Mouse (Mus musculus): ENCODE measurements around the gene Senp8. TPM values are rescaled to one million over a fixed set of nuclear protein-coding genes. Genes with fewer than 3 reads are reported as not detected.

Gene Senp8
- polyA plus RNA-seq, 1 experiment from 2014 or later: 12.4 TPM

GRCm38 (mm10) chr9:59735394-59735793 lies 15.1 kb downstream of the Senp8 start:
- Histone ChIP-seq H3K4me2 (no peak overlapping the region), H3K9ac (no peak overlapping the region), H3K9me3 (replicated peaks) (no peaks in the 10 kb centered on the region), H3K27ac (no peak overlapping the region), H3K27me3 (no peaks in the 10 kb centered on the region), H3K4me3 (no peak overlapping the region), H3K4me1 (0 out of 2 replicates have a peak, but pooled peaks cover 3% of the 10 kb centered on the region), H3K36me3 (ENCODE audit: poor library complexity, severe bottlenecking) (peaks cover 14% of the 10 kb centered on the region)
- ATAC-seq: no peak
- 79% methylated on average over 4 of the region's 4 CpGs for WGBS

GRCm38 (mm10) chr9:59733075-59733474 lies 17.4 kb downstream of the Senp8 start:
- no peak overlapping the region for H3K4me3 ChIP-seq
- WGBS: 81% methylated on average over 6 of the region's 6 CpGs

GRCm38 (mm10) chr9:59731136-59731535 lies 19.4 kb downstream of the Senp8 start:
- no peaks in the 10 kb centered on the region for H3K36me3 ChIP-seq (ENCODE audit: poor library complexity, severe bottlenecking)
- H3K4me2 ChIP-seq: no peak overlapping the region
- no peak for ATAC-seq
- H3K27me3 ChIP-seq: no peaks in the 10 kb centered on the region
- no peaks in the 10 kb centered on the region for H3K9me3 ChIP-seq (replicated peaks)
- H3K27ac ChIP-seq: no peak overlapping the region
- H3K4me3 ChIP-seq: no peak overlapping the region
- no peak overlapping the region for H3K9ac ChIP-seq
- 96% methylated on average over 5 of the region's 5 CpGs for WGBS
- H3K4me1 ChIP-seq: no peaks in the 10 kb centered on the region

More at GRCm38 (mm10) chr9:59733075-59733474, 17.4 kb downstream of the Senp8 start:
- no peak overlapping the region for H3K27ac ChIP-seq
- H3K9ac ChIP-seq: no peak overlapping the region
- no peak for ATAC-seq
- H3K36me3 ChIP-seq (ENCODE audit: poor library complexity, severe bottlenecking): peaks cover 14% of the 10 kb centered on the region
- no peak overlapping the region for H3K4me2 ChIP-seq
- H3K9me3 ChIP-seq (replicated peaks): no peaks in the 10 kb centered on the region
- no peaks in the 10 kb centered on the region for H3K27me3 ChIP-seq
- 0 out of 2 replicates have a peak, but pooled peaks cover 3% of the 10 kb centered on the region for H3K4me1 ChIP-seq

- Histone ChIP-seq H3K27me3 (no peaks in the 10 kb centered on the region), H3K36me3 (ENCODE audit: poor library complexity, severe bottlenecking) (no peaks in the 10 kb centered on the region), H3K4me1 (peaks cover 15% of the 10 kb centered on the region), H3K9ac (no peak overlapping the region), H3K9me3 (replicated peaks) (no peaks in the 10 kb centered on the region), H3K4me3 (no peak overlapping the region), H3K4me2 (no peak overlapping the region), H3K27ac (no peak overlapping the region)
- no peak for ATAC-seq
- WGBS: 90% methylated on average over 11 of the region's 11 CpGs
Observed at GRCm38 (mm10) chr9:59727569-59728286, 22.8 kb downstream of the Senp8 start.

- Histone ChIP-seq H3K4me3 (no peak overlapping the region), H3K36me3 (ENCODE audit: poor library complexity, severe bottlenecking) (no peaks in the 10 kb centered on the region), H3K9ac (no peak overlapping the region), H3K4me2 (no peak overlapping the region), H3K9me3 (replicated peaks) (no peaks in the 10 kb centered on the region), H3K27me3 (peaks cover 6% of the 10 kb centered on the region; the same call in 1 of the 2 replicates), H3K4me1 (peaks cover 15% of the 10 kb centered on the region), H3K27ac (no peak overlapping the region)
- no peak for ATAC-seq
- WGBS: 94% methylated on average over 10 of the region's 10 CpGs
Observed at GRCm38 (mm10) chr9:59725515-59725914, 25.0 kb downstream of the Senp8 start.

- Histone ChIP-seq H3K36me3 (ENCODE audit: poor library complexity, severe bottlenecking) (no peaks in the 10 kb centered on the region), H3K4me1 (peaks cover 15% of the 10 kb centered on the region), H3K27ac (peak overlapping the region; percentile 20; the same call in 1 of the 2 replicates), H3K27me3 (peaks cover 6% of the 10 kb centered on the region; the same call in 1 of the 2 replicates), H3K9me3 (replicated peaks) (no peaks in the 10 kb centered on the region), H3K9ac (no peak overlapping the region), H3K4me2 (no peak overlapping the region; the same call in 1 of the 2 replicates), H3K4me3 (no peak overlapping the region)
- ATAC-seq: peak; percentile 55
- 44% methylated on average over 8 of the region's 8 CpGs for WGBS
Observed at GRCm38 (mm10) chr9:59723791-59724442, 26.6 kb downstream of the Senp8 start.

- H3K36me3 ChIP-seq (ENCODE audit: poor library complexity, severe bottlenecking): no peaks in the 10 kb centered on the region
- no peak overlapping the region for H3K9ac ChIP-seq
- H3K27me3 ChIP-seq: peaks cover 7% of the 10 kb centered on the region; the same call in 1 of the 2 replicates
- H3K4me3 ChIP-seq: no peak overlapping the region
- H3K9me3 ChIP-seq (replicated peaks): no peaks in the 10 kb centered on the region
- 25% methylated on average over 10 of the region's 10 CpGs for WGBS
- peak; percentile 62 for ATAC-seq
- H3K4me1 ChIP-seq: peaks cover 15% of the 10 kb centered on the region
- peak overlapping the region; percentile 20; the same call in 1 of the 2 replicates for H3K27ac ChIP-seq
- peak overlapping the region; percentile 47 for H3K4me2 ChIP-seq
Observed at GRCm38 (mm10) chr9:59723096-59723657, 27.3 kb downstream of the Senp8 start.

- no peaks in the 10 kb centered on the region for H3K9me3 ChIP-seq (replicated peaks)
- 90% methylated on average over 5 of the region's 5 CpGs for WGBS
- no peak overlapping the region for H3K9ac ChIP-seq
- no peak for ATAC-seq
- no peak overlapping the region for H3K4me2 ChIP-seq
- H3K36me3 ChIP-seq (ENCODE audit: poor library complexity, severe bottlenecking): no peaks in the 10 kb centered on the region
- no peak overlapping the region for H3K4me3 ChIP-seq
- peaks cover 7% of the 10 kb centered on the region; the same call in 1 of the 2 replicates for H3K27me3 ChIP-seq
- no peak overlapping the region for H3K27ac ChIP-seq
- H3K4me1 ChIP-seq: peaks cover 15% of the 10 kb centered on the region
Observed at GRCm38 (mm10) chr9:59721144-59721543, 29.4 kb downstream of the Senp8 start.

- H3K4me1 ChIP-seq: peaks cover 1% of the 10 kb centered on the region
- ATAC-seq: no peak
- H3K36me3 ChIP-seq (ENCODE audit: poor library complexity, severe bottlenecking): no peaks in the 10 kb centered on the region
- WGBS: 89% methylated on average over 4 of the region's 4 CpGs
- H3K4me3 ChIP-seq: no peak overlapping the region
- H3K27me3 ChIP-seq: peaks cover 7% of the 10 kb centered on the region; the same call in 1 of the 2 replicates
- H3K27ac ChIP-seq: no peak overlapping the region
- no peak overlapping the region for H3K9ac ChIP-seq
- H3K9me3 ChIP-seq (replicated peaks): no peaks in the 10 kb centered on the region
- H3K4me2 ChIP-seq: no peak overlapping the region
Observed at GRCm38 (mm10) chr9:59718237-59718636, 32.3 kb downstream of the Senp8 start.

GRCm38 (mm10) chr9:59716275-59716898 lies 34.1 kb downstream of the Senp8 start:
- 0 out of 2 replicates have a peak, but pooled peaks cover 2% of the 10 kb centered on the region for H3K27me3 ChIP-seq
- WGBS: 74% methylated on average over 7 of the region's 7 CpGs
- no peaks in the 10 kb centered on the region for H3K36me3 ChIP-seq (ENCODE audit: poor library complexity, severe bottlenecking)
- no peak overlapping the region for H3K9ac ChIP-seq
- H3K4me3 ChIP-seq: no peak overlapping the region
- no peaks in the 10 kb centered on the region for H3K9me3 ChIP-seq (replicated peaks)
- H3K27ac ChIP-seq: no peak overlapping the region
- no peaks in the 10 kb centered on the region for H3K4me1 ChIP-seq
- H3K4me2 ChIP-seq: no peak overlapping the region
- no peak for ATAC-seq

- Histone ChIP-seq H3K9me3 (replicated peaks) (no peaks in the 10 kb centered on the region), H3K9ac (no peak overlapping the region), H3K4me1 (no peaks in the 10 kb centered on the region), H3K4me2 (no peak overlapping the region), H3K36me3 (ENCODE audit: poor library complexity, severe bottlenecking) (no peaks in the 10 kb centered on the region), H3K27ac (no peak overlapping the region), H3K4me3 (no peak overlapping the region), H3K27me3 (no peaks in the 10 kb centered on the region)
- WGBS: 80% methylated on average over 3 of the region's 3 CpGs
- no peak for ATAC-seq
Observed at GRCm38 (mm10) chr9:59709225-59709624, 41.3 kb downstream of the Senp8 start.

Measured in forebrain, embryonic 13.5 days (tissue).